Mouse (Mus musculus): ENCODE results near the gene Gm5105.

DNA sequence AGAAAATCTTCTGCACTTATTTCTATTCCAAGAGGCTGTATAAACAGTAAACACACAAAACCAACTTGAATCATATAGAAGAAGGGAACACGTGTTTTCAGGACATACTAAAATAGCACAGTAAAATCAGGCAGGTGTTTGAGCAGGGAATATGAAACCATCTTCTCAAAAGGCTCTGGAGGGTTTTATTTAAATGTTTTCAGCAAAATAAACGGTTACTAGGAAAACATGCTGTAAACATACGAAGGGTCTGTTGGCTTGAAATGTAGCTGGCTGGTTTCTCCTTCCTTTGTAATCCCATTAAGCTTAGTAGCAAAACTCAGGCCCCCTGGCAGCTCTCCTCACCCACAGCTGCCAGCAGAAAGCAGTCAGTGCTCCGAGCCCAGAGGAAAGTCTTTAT, 9.0 kb downstream of the Gm5105 start:
- TF ChIP-seq POLR2A (IDR thresholded peaks at IDR 0.05; ENCODE audit: low read depth, low read length), result no peak
- no peak for TF ChIP-seq CTCF (IDR thresholded peaks at IDR 0.05; ENCODE audit: extremely low read depth, insufficient read length, insufficient replicate concordance, low read depth, low read length)

Measured in small intestine, adult 2 months (tissue).